Mouse (Mus musculus) kidney, embryonic 16.5 days (tissue): ENCODE data around the gene Hoxa7. TPM values are rescaled to one million over a fixed set of nuclear protein-coding genes. Genes with fewer than 3 reads are reported as not detected.
A peak's percentile ranks its signal among the peaks of the same experiment; 100 is the strongest.

Experiments
- ATAC-seq: fragments of 200-750 bp; cut with Nextera tagmentation; 2 replicates; pipeline ENCODE4 v1.8.0; 2017; ENCODE audit warnings: moderate TSS enrichment; ENCODE audit not compliant: low FRiP score, low TSS enrichment
- H3K27ac ChIP-seq: fragments of 300-500 bp; sonication (generic); 2 replicates; pipeline ENCODE4 v1.5.1; 2014; ENCODE audit warnings: low read length
- H3K27me3 ChIP-seq: fragments of 300-500 bp; sonication (generic); 2 replicates; pipeline ENCODE4 v1.6.1; 2014; ENCODE audit warnings: low read length, control low read depth, mixed read lengths; ENCODE audit not compliant: insufficient read depth
- H3K36me3 ChIP-seq: fragments of 300-500 bp; sonication (generic); 2 replicates; pipeline ENCODE4 v1.6.1; 2014; ENCODE audit warnings: low read length, control low read depth, mixed read lengths; ENCODE audit not compliant: insufficient read depth
- H3K4me1 ChIP-seq: fragments of 300-500 bp; sonication (generic); 2 replicates; pipeline ENCODE4 v1.6.1; 2014; ENCODE audit warnings: low read length, control low read depth, mixed read lengths; ENCODE audit not compliant: insufficient read depth
- H3K4me2 ChIP-seq: fragments of 300-500 bp; sonication (generic); replicated peaks from 2 replicates; pipeline ENCODE4 v1.6.1; 2014; ENCODE audit warnings: low read depth, low read length
- H3K4me3 ChIP-seq: fragments of 300-500 bp; sonication (generic); 2 replicates; pipeline ENCODE4 v1.5.1; 2014; ENCODE audit warnings: mild to moderate bottlenecking, low read length
- H3K9ac ChIP-seq: fragments of 300-500 bp; sonication (generic); replicated peaks from 2 replicates; pipeline ENCODE4 v1.6.1; 2014; ENCODE audit warnings: low read length
- H3K9me3 ChIP-seq: fragments of 300-500 bp; sonication (generic); 2 replicates; pipeline ENCODE4 v1.6.1; 2016; ENCODE audit warnings: low read length, control low read depth
- WGBS: fragments of 180-500 bp; shearing (Covaris S2); extraction: QIAGEN DNeasy Blood & Tissue Kit; methylation state at CpG from one replicate; pipeline ENCODE4 v1.1.7; 2014; 5-methylcytosine and 5-hydroxymethylcytosine counted together
- polyA plus RNA-seq: library from polyadenylated mRNA; unstranded; fragments of >200 nt; fragmentation: Nextera tagmentation; extraction: Ambion mirVana; gene quantifications from 2 replicates; pipeline ENCODE4 v1.2.1, GENCODE M21; 2015

The Hoxa7 gene
- polyA plus RNA-seq, 1 experiment from 2014 or later = 25.7 TPM

GRCm38 (mm10) chr6:52214271-52214670 lies 7.4 kb downstream of the Hoxa7 start:
- WGBS = 24% methylated on average over 5 of the region's 5 CpGs
- Histone ChIP-seq H3K27ac (peak overlapping the region; percentile 46; the same call in 1 of the 2 replicates), H3K9ac (peak overlapping the region; percentile 57), H3K4me2 (peak overlapping the region; percentile 81), H3K27me3 (0 out of 2 replicates have a peak, but pooled peaks cover 4% of the 10 kb centered on the region), H3K4me1 (peaks cover 55% of the 10 kb centered on the region), H3K9me3 (no peaks in the 10 kb centered on the region), H3K4me3 (peak overlapping the region; percentile 17), H3K36me3 (no peaks in the 10 kb centered on the region)
- no peak for ATAC-seq

GRCm38 (mm10) chr6:52213119-52213986 lies 8.3 kb downstream of the Hoxa7 start, which contains the start of the genes Hoxa3 and Gm28308:
Gene Hoxa3, minus strand, starts transcription at chr6:52213336.
Gene Gm28308, minus strand, starts transcription at chr6:52213339.
- 3% methylated on average over 38 of the region's 38 CpGs for WGBS
- Histone ChIP-seq H3K9me3 (no peaks in the 10 kb centered on the region), H3K9ac (peak within 1 kb of the TSS; percentile 97), H3K4me1 (peaks cover 50% of the 10 kb centered on the region), H3K4me2 (peak within 1 kb of the TSS; percentile 81), H3K27me3 (0 out of 2 replicates have a peak, but pooled peaks cover 4% of the 10 kb centered on the region), H3K27ac (peak within 1 kb of the TSS; percentile 99), H3K36me3 (no peaks in the 10 kb centered on the region), H3K4me3 (peak within 1 kb of the TSS; percentile 80)
- peak; percentile 32 for ATAC-seq

GRCm38 (mm10) chr6:52212556-52213118 lies 9.0 kb downstream of the Hoxa7 start:
- H3K4me1 ChIP-seq = peaks cover 47% of the 10 kb centered on the region
- H3K36me3 ChIP-seq = no peaks in the 10 kb centered on the region
- under 1% methylated on average over 22 of the region's 22 CpGs for WGBS
- H3K4me3 ChIP-seq = peak overlapping the region; percentile 80
- ATAC-seq = no peak; the same call in 1 of the 2 replicates
- H3K9me3 ChIP-seq = no peaks in the 10 kb centered on the region
- 0 out of 2 replicates have a peak, but pooled peaks cover 4% of the 10 kb centered on the region for H3K27me3 ChIP-seq
- peak overlapping the region; percentile 81 for H3K4me2 ChIP-seq
- peak overlapping the region; percentile 97 for H3K9ac ChIP-seq
- H3K27ac ChIP-seq = peak overlapping the region; percentile 99

GRCm38 (mm10) chr6:52211961-52212360 lies 9.7 kb downstream of the Hoxa7 start:
- Histone ChIP-seq H3K4me3 (peak overlapping the region; percentile 80), H3K36me3 (no peaks in the 10 kb centered on the region), H3K4me2 (peak overlapping the region; percentile 81), H3K9me3 (no peaks in the 10 kb centered on the region), H3K27me3 (0 out of 2 replicates have a peak, but pooled peaks cover 4% of the 10 kb centered on the region), H3K27ac (peak overlapping the region; percentile 99), H3K9ac (peak overlapping the region; percentile 97), H3K4me1 (peaks cover 53% of the 10 kb centered on the region)
- 0% methylated on average over 13 of the region's 13 CpGs for WGBS
- ATAC-seq = no peak

GRCm38 (mm10) chr6:52211170-52211935 lies 10.3 kb downstream of the Hoxa7 start:
- peak overlapping the region; percentile 97 for H3K9ac ChIP-seq
- no peaks in the 10 kb centered on the region for H3K36me3 ChIP-seq
- H3K9me3 ChIP-seq = no peaks in the 10 kb centered on the region
- peaks cover 59% of the 10 kb centered on the region for H3K4me1 ChIP-seq
- H3K27ac ChIP-seq = peak overlapping the region; percentile 99
- peak; percentile 39 for ATAC-seq
- H3K4me2 ChIP-seq = peak overlapping the region; percentile 81
- peak overlapping the region; percentile 80 for H3K4me3 ChIP-seq
- under 1% methylated on average over 37 of the region's 37 CpGs for WGBS
- 0 out of 2 replicates have a peak, but pooled peaks cover 4% of the 10 kb centered on the region for H3K27me3 ChIP-seq

GRCm38 (mm10) chr6:52209685-52210046 lies 12.0 kb downstream of the Hoxa7 start:
- 0 out of 2 replicates have a peak, but pooled peaks cover 4% of the 10 kb centered on the region for H3K27me3 ChIP-seq
- ATAC-seq = no peak
- 6% methylated on average over 12 of the region's 12 CpGs for WGBS

GRCm38 (mm10) chr6:52208868-52209684 lies 12.6 kb downstream of the Hoxa7 start:
- 0 out of 2 replicates have a peak, but pooled peaks cover 4% of the 10 kb centered on the region for H3K27me3 ChIP-seq
- no peaks in the 10 kb centered on the region for H3K9me3 ChIP-seq
- WGBS = 7% methylated on average over 16 of the region's 18 CpGs
- peaks cover 8% of the 10 kb centered on the region; the same call in 1 of the 2 replicates for H3K36me3 ChIP-seq
- H3K4me3 ChIP-seq = peak overlapping the region; percentile 80
- ATAC-seq = peak; percentile 14; the same call in 1 of the 2 replicates
- peak overlapping the region; percentile 75 for H3K9ac ChIP-seq
- H3K27ac ChIP-seq = peak overlapping the region; percentile 84
- peak overlapping the region; percentile 81 for H3K4me2 ChIP-seq
- H3K4me1 ChIP-seq = peaks cover 58% of the 10 kb centered on the region

More at GRCm38 (mm10) chr6:52209685-52210046, 12.0 kb downstream of the Hoxa7 start:
- peak overlapping the region; percentile 84 for H3K27ac ChIP-seq
- H3K36me3 ChIP-seq = peaks cover 8% of the 10 kb centered on the region; the same call in 1 of the 2 replicates
- no peaks in the 10 kb centered on the region for H3K9me3 ChIP-seq
- peaks cover 62% of the 10 kb centered on the region for H3K4me1 ChIP-seq
- peak overlapping the region; percentile 81 for H3K4me2 ChIP-seq
- peak overlapping the region; percentile 80 for H3K4me3 ChIP-seq
- peak overlapping the region; percentile 75 for H3K9ac ChIP-seq

- 2% methylated on average over 46 of the region's 47 CpGs for WGBS
- H3K4me1 ChIP-seq = peaks cover 60% of the 10 kb centered on the region
- H3K27ac ChIP-seq = peak within 1 kb of the TSS; percentile 84
- peak within 1 kb of the TSS; percentile 80 for H3K4me3 ChIP-seq
- peak within 1 kb of the TSS; percentile 81 for H3K4me2 ChIP-seq
- H3K9ac ChIP-seq = peak within 1 kb of the TSS; percentile 75
- no peaks in the 10 kb centered on the region for H3K9me3 ChIP-seq
- H3K27me3 ChIP-seq = 0 out of 2 replicates have a peak, but pooled peaks cover 4% of the 10 kb centered on the region
- H3K36me3 ChIP-seq = peaks cover 8% of the 10 kb centered on the region; the same call in 1 of the 2 replicates
- ATAC-seq = no peak; the same call in 1 of the 2 replicates
Observed at GRCm38 (mm10) chr6:52208072-52208867, 13.4 kb downstream of the Hoxa7 start, which contains the start of gene Hoxa6. Gene Hoxa6, minus strand, starts transcription at chr6:52208722.
